Mouse (Mus musculus) MEL (cell line): ENCODE results near the gene Ly6g6d. TPM values are rescaled to one million over a fixed set of nuclear protein-coding genes. Genes with fewer than 3 reads are reported as not detected.

Experiments
- DNase-seq: peaks from one replicate; pipeline ENCODE4 v3.0.0; 2011; ENCODE audit warnings: low read depth, low spot score
- H3K27ac ChIP-seq: 2 replicates; pipeline ENCODE4 v1.5.1; 2012; ENCODE audit warnings: low read depth, mild to moderate bottlenecking, control low read depth, low read length, moderate library complexity; ENCODE audit not compliant: control insufficient read depth
- H3K27me3 ChIP-seq, 2 experiments: fragments of 150-350 bp in 1 of 2; sonication (generic) in 1 of 2; 2 replicates each; pipeline ENCODE4 v1.6.1; 2012; ENCODE audit warnings: low read length in 2 of 2, mild to moderate bottlenecking in 2 of 2, improper control_type of control experiment in 1 of 2, moderate library complexity in 1 of 2; ENCODE audit not compliant: insufficient read depth in 2 of 2, control insufficient read depth in 1 of 2
- H3K36me3 ChIP-seq, 2 experiments: 2 replicates each; pipeline ENCODE4 v1.6.1; 2012 to 2014; ENCODE audit warnings: low read length in 2 of 2, improper control_type of control experiment in 1 of 2, inconsistent platforms in 1 of 2, mild to moderate bottlenecking in 1 of 2; ENCODE audit not compliant: insufficient read depth in 2 of 2, control insufficient read depth in 1 of 2
- H3K4me1 ChIP-seq, 2 experiments: fragments of 150-350 bp in 1 of 2; sonication (generic) in 1 of 2; 2 replicates each; pipeline ENCODE4 v1.6.1; 2012; ENCODE audit warnings: low read length in 2 of 2, improper control_type of control experiment in 1 of 2, mild to moderate bottlenecking in 1 of 2; ENCODE audit not compliant: insufficient read depth in 2 of 2, control insufficient read depth in 1 of 2
- H3K4me3 ChIP-seq, 2 experiments: fragments of 150-350 bp in 1 of 2; sonication (generic) in 1 of 2; 2 replicates each; pipeline ENCODE4 v1.5.1; 2012; ENCODE audit warnings: low read depth in 2 of 2, low read length in 2 of 2, mild to moderate bottlenecking in 2 of 2, moderate library complexity in 2 of 2, control low read depth in 1 of 2, improper control_type of control experiment in 1 of 2; ENCODE audit not compliant: control insufficient read depth in 1 of 2, insufficient read depth in 1 of 2
- H3K79me2 ChIP-seq: 2 replicates; pipeline ENCODE4 v1.6.1; 2012; ENCODE audit warnings: mild to moderate bottlenecking, low read length, moderate library complexity; ENCODE audit not compliant: control insufficient read depth, poor library complexity, insufficient read depth
- H3K9ac ChIP-seq: 2 replicates; pipeline ENCODE4 v1.6.1; 2012; ENCODE audit warnings: low read depth, mild to moderate bottlenecking, control low read depth, low read length, moderate library complexity; ENCODE audit not compliant: control insufficient read depth, poor library complexity, severe bottlenecking
- H3K9me3 ChIP-seq: fragments of 150-350 bp; sonication (generic); replicated peaks from 2 replicates; pipeline ENCODE4 v1.6.1; 2012; ENCODE audit warnings: mild to moderate bottlenecking, low read length, improper control_type of control experiment, moderate library complexity; ENCODE audit not compliant: insufficient read depth
- CHD2 ChIP-seq: IDR thresholded peaks from 2 replicates; pipeline ENCODE4 v1.6.1; 2011; ENCODE audit warnings: low read length, improper control_type of control experiment
- CTCF ChIP-seq, 3 experiments: IDR thresholded peaks in 2 of 3; conservative IDR thresholded peaks in 1 of 3; 2 replicates each; pipeline ENCODE4 v1.5.1; 2011 to 2012; ENCODE audit warnings: low read length in 3 of 3, low read depth in 2 of 3, mild to moderate bottlenecking in 2 of 3, improper control_type of control experiment in 1 of 3, inconsistent platforms in 1 of 3, mixed read lengths in 1 of 3, moderate library complexity in 1 of 3; ENCODE audit not compliant: control insufficient read depth in 1 of 3, insufficient read depth in 1 of 3, poor library complexity in 1 of 3, severe bottlenecking in 1 of 3
- KAT2A ChIP-seq: conservative IDR thresholded peaks from 2 replicates; pipeline ENCODE4 v1.6.1; 2012; ENCODE audit warnings: low read depth, low read length, improper control_type of control experiment, inconsistent platforms
- MEF2A ChIP-seq: IDR thresholded peaks from 2 replicates; pipeline ENCODE4 v1.6.1; 2014; ENCODE audit warnings: low read depth, mild to moderate bottlenecking, inconsistent platforms, low read length, improper control_type of control experiment; ENCODE audit not compliant: poor library complexity, insufficient replicate concordance, severe bottlenecking; ENCODE audit errors: extremely low read depth
- RAD21 ChIP-seq: IDR thresholded peaks from 2 replicates; pipeline ENCODE4 v1.6.1; 2011; ENCODE audit warnings: mild to moderate bottlenecking, low read depth, low read length, improper control_type of control experiment
- SMC3 ChIP-seq: IDR thresholded peaks from 2 replicates; pipeline ENCODE4 v1.6.1; 2011; ENCODE audit warnings: low read depth, low read length, improper control_type of control experiment
- USF1 ChIP-seq: IDR thresholded peaks from 2 replicates; pipeline ENCODE4 v1.6.1; 2014; ENCODE audit warnings: low read depth, mild to moderate bottlenecking, inconsistent platforms, low read length, improper control_type of control experiment, moderate library complexity
- ZC3H11A ChIP-seq: IDR thresholded peaks from 2 replicates; pipeline ENCODE4 v1.6.1; 2012; ENCODE audit warnings: low read depth, mild to moderate bottlenecking, inconsistent platforms, low read length, improper control_type of control experiment
- polyA plus RNA-seq, 2 experiments: library from polyadenylated mRNA; stranded (reverse) in 1 of 2; unstranded in 1 of 2; fragments of >175 nt in 1 of 2; fragments of >200 nt in 1 of 2; gene quantifications; 2 replicates each; pipeline versions ENCODE4 v1.2.1 to v1.2.4; 2012; ENCODE audit warnings: low replicate concordance in 2 of 2, low read depth in 1 of 2; ENCODE audit not compliant: insufficient read length in 2 of 2, insufficient read depth in 1 of 2, missing spikeins in 1 of 2
- total RNA-seq: library from RNA; depleted of rRNA; stranded (reverse); fragments of 300-350 nt; gene quantifications from 2 replicates; pipeline ENCODE4 v1.2.3, GENCODE M21; 2012

Ly6g6d gene
- total and polyA plus RNA-seq, 3 experiments = 4.4 to 5.5 TPM; not detected in 1

GRCm38 (mm10) chr17:35115046-35116019 lies 37.5 kb upstream of the Ly6g6d start, which contains the start of gene Ly6g5b (continued):
- TF ChIP-seq CHD2 (no peak), KAT2A (no peak), USF1 (no peak)
- TF ChIP-seq, all 39 proteins: peak for 7

- H3K4me1 ChIP-seq = peaks cover 0 to 9% of the 10 kb centered on the region in 2 experiments; a peak in 2 of 4 replicates
- H3K27me3 ChIP-seq = no peaks in the 10 kb centered on the region
Measured at GRCm38 (mm10) chr17:35111774-35112173, 33.9 kb upstream of the Ly6g6d start.

GRCm38 (mm10) chr17:35108097-35108496 lies 30.2 kb upstream of the Ly6g6d start, which contains the start of gene Ly6g5c:
TSS of gene Ly6g5c (plus strand) at chr17:35108279.
- peaks cover 18 to 24% of the 10 kb centered on the region in 2 experiments; a peak in 3 of 4 replicates for H3K4me1 ChIP-seq
- no peak for TF ChIP-seq CHD2
- TF ChIP-seq CTCF (IDR thresholded peaks at IDR 0.05 in 2 of 3, conservative IDR thresholded peaks at IDR 0.05 in 1 of 3; ENCODE audit: control insufficient read depth in 1 of 3, insufficient read depth in 1 of 3, low read depth in 2 of 3, low read length in 3 of 3, poor library complexity in 1 of 3, severe bottlenecking in 1 of 3) = no peak
- TF ChIP-seq, all 39 proteins: peak for 0
- H3K4me3 ChIP-seq = no peak within 1 kb of the TSS
- H3K27ac ChIP-seq = no peak within 1 kb of the TSS
- no peak within 1 kb of the TSS for H3K9ac ChIP-seq
- H3K27me3 ChIP-seq = no peaks in the 10 kb centered on the region
- no peaks in the 10 kb centered on the region for H3K79me2 ChIP-seq
- H3K9me3 ChIP-seq = no peaks in the 10 kb centered on the region
- H3K36me3 ChIP-seq = peaks cover 0 to 26% of the 10 kb centered on the region in 2 experiments; a peak in 2 of 4 replicates
- no peak for DNase-seq

More at GRCm38 (mm10) chr17:35111774-35112173, 33.9 kb upstream of the Ly6g6d start:
- Histone ChIP-seq H3K79me2 (no peaks in the 10 kb centered on the region), H3K36me3 (peaks cover 0 to 6% of the 10 kb centered on the region in 2 experiments; a peak in 2 of 4 replicates), H3K9ac (no peak overlapping the region), H3K27ac (no peak overlapping the region), H3K9me3 (no peaks in the 10 kb centered on the region)
- no peak for TF ChIP-seq KAT2A
- TF ChIP-seq, all 39 proteins: peak for 0
- H3K4me3 ChIP-seq = no peak overlapping the region
- DNase-seq = no peak

- Histone ChIP-seq H3K27ac (peak overlapping the region; percentile 96; the same call in 1 of the 2 replicates), H3K79me2 (no peaks in the 10 kb centered on the region), H3K27me3 (no peaks in the 10 kb centered on the region), H3K4me3 (no peak overlapping the region), H3K36me3 (peaks cover 0 to 31% of the 10 kb centered on the region in 2 experiments; a peak in 2 of 4 replicates), H3K9me3 (no peaks in the 10 kb centered on the region), H3K4me1 (peaks cover 22 to 36% of the 10 kb centered on the region in 2 experiments), H3K9ac (peak overlapping the region; percentile 64; the same call in 1 of the 2 replicates)
- TF ChIP-seq RAD21 = peak; percentile 51
- peak; percentile 30 for TF ChIP-seq ZC3H11A
- no peak for TF ChIP-seq KAT2A
- TF ChIP-seq SMC3 = peak; percentile 35; the same call in 1 of the 2 replicates
- peak in 1 of 3 experiments; percentile 51; a peak in 2 of 6 replicates for TF ChIP-seq CTCF (IDR thresholded peaks at IDR 0.05 in 2 of 3, conservative IDR thresholded peaks at IDR 0.05 in 1 of 3; ENCODE audit: control insufficient read depth in 1 of 3, insufficient read depth in 1 of 3, low read depth in 2 of 3, low read length in 3 of 3, poor library complexity in 1 of 3, severe bottlenecking in 1 of 3)
- TF ChIP-seq MEF2A = no peak
- DNase-seq = peak; percentile 37
Measured at GRCm38 (mm10) chr17:35106522-35106921, 28.7 kb upstream of the Ly6g6d start.
